Mouse (Mus musculus) cerebellum, adult 11 months (tissue): ENCODE results near the gene Calcb.
"Not testable (repeated sequence)": the region's sequence is repeated elsewhere in the genome, so short reads cannot be mapped to it uniquely, and the experiment has no call there.

Experiments used
- DNase-seq: peaks from one replicate; pipeline ENCODE4 v3.0.0; 2022

The Calcb gene

GRCm38 (mm10) chr7:114718300-114718699, at the start of gene Calcb:
TSS of gene Calcb (plus strand) at chr7:114718643.
- DNase-seq = no peak

GRCm38 (mm10) chr7:114671405-114671804, 47.0 kb upstream of the Calcb start:
- no peak for DNase-seq

GRCm38 (mm10) chr7:114672697-114673096, 45.7 kb upstream of the Calcb start:
- DNase-seq = no peak

GRCm38 (mm10) chr7:114692339-114692738, 26.1 kb upstream of the Calcb start:
- no peak for DNase-seq

DNA sequence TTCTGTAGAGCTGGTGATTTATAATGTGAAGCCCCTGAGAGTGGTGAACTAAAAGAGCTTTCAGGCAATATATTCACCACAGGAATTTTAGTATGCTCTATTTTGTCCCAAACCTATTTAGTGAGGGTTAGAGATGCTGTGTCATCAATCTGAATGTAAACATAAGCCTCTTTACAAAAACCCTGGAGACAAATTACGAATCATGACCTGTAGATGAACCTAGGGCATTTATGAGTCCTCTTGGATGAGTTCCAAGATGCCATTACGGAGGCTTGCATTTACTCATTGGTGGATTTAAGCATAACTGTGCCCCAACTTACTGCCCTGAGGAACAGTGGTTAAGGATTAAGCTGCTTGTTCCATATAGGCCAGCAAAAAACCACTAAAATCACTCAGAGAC, 17.6 kb upstream of the Calcb start:
- DNase-seq = no peak

DNA sequence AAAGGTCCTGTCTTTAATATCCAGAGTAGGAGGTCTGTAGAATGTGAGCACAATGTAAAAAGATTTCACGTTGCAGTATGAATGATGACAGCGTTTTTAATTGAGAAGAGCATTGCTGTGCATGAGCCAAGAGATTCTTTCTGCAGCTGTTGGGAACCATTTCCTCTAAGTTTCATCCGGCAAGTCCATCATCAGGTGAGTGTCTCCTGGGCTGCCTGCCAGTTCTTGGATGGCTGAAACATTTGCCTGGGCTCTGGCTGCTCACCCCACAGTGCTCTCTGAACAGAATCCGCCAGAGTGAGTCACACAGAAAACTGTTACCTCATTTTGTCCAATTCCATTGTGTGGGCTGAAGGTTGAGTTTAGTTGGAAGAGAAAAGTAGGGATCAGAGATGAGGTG, 11.7 kb upstream of the Calcb start:
- DNase-seq = no peak

DNA sequence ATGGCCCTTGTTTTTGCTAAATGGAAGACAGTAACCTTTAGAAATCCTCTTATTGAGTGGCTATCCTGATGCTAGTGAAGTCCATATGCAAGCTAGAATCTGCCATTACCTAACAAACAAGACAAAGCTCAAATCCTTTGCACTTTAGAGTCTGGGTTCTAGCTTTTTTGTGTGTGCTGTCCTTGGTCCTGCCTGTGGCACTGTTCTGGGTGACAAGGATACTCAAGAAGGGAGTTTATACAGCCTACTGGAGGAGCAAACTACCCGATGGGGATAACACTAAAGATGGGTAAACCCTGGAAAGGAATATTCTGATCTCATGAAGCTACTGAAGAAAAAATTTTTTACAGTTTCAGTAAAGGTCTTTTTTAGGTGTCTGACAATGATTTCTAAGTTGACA, 11.0 kb upstream of the Calcb start:
- no peak for DNase-seq

DNA sequence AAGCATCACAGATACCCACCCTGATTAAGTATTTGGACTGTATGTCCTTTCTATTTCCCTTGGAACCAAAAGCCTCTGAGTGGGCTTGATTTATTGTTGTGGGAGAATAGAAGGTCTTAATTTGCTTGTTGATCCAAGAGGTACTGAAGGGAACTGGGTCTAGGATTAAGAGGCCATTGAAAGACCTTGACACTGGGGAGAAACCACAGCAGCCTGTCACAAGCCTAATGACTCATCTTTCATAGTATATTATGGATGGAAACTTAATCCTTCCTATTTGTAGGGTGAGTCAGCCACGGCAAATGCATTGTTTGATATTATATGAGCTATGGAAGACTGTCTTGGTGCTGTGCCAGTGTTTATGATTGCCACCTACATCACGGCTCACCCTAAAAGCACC, 8.0 kb upstream of the Calcb start:
- DNase-seq = no peak

- no peak for DNase-seq
Observed at GRCm38 (mm10) chr7:114712523-114712922, 5.9 kb upstream of the Calcb start.

DNA sequence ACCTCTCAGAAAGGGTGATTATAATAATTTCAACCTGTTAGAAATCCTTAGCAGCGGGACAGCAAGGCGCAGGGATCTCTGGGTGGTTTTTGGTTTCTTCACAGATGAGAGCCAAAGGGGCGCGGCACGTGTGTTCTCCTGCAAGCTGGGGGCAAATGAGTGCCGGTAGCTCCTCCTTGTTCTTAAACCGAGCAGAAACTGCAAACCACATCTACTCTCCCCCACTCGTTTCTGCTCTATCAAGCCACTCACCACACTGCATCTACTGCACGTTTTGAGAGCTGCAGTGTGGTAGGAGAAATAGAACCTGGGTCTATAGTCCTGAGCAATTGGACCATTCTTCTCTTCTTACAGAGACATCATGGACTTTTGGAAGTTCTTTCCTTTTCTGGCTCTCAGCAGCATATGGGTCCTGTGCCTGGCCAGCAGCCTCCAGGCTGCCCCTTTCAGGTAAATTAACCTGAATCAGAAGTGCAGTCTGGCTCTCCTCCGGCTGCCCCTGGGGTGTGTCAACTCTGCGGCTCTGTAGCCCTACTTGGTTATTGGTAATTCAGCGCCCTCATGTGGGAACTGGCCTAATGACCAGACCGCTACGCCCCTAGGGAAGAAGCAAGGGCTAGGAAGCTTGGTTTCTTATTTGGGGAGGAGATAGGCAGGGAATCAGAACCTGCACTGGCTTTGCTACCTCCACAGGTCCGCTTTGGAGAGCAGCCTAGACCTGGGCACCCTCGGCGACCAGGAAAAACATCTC, 1.1 kb downstream of the Calcb start:
- DNase-seq = no peak

- DNase-seq = not testable (repeated sequence)
Observed at GRCm38 (mm10) chr7:114729696-114730095, 11.3 kb downstream of the Calcb start.

DNA sequence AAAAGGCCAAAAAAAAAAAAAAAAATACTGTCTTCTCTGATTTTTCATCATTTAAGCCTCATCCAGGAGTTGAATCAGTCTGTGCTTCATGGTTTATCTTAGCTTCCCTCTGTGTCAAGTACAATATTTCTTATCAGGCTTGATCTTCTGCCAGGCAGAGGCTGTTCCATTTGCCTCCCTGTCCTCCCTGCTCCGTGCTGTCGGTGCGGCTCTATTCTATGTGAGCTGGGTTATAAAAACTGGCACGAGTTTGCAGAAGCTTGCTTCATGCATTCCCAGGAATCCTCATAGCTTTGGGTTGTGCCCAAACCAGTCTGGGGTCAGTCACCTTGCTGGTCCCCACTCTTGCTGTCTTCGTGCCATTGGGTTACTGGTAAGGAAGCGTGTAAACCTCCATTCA, 12.7 kb downstream of the Calcb start:
- no peak for DNase-seq

DNA sequence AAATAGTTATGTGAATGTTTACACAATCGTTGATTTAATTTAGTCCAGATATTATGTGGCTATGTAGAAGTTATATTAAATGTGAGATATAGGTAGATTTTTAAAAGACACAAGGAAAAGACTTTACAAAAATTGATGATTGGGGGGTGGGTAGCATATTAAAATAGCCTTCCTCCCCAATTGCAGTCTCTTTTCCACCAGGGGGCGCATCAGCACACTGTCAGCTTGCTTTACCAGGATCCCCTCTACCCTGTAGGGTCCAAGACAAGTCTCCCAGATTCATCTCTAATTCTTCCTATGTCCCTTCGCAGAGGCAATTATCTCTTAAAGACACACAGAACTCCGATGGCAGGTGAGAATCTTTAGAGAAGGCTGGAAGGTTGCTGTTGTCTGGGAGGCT, 13.3 kb downstream of the Calcb start:
- not testable (repeated sequence) for DNase-seq

DNA sequence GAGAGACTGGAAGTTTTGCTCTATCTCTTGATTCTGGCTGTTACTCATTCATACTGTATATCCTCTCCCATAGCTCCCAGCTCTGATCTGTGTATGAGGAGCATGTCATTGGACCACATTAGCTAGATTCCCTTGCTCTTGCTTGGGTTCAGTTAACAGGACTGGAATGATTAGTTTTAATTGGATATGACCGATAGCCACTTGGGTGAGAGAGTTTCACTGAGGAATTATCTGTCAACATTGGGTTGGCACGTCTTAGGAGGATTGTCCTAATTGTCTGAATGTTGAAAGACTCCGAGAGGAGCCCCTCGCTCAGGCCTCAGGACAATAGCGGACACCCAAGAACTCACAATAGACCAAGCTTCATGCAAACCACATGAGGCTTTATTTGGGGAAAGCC, 17.8 kb downstream of the Calcb start:
- DNase-seq = no peak

DNA sequence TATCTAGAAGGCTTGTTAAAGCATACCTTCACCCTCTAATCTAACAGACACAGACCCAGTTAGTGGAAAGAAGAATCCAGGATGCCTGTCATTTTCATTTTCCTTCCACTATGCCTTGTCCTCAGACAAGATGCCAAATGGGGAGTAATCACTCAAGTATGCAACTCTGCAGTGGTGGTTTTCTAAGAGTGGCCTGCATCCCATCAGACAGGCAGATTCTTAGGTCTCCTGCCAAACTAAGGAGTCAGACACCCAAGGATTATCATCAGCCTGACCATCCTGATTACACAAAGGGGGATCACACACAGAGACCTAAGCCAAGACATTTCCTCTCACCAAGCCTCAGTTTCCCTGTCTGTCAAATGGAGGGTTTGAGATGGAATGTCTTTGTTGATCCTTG, 19.7 kb downstream of the Calcb start:
- no peak for DNase-seq

DNA sequence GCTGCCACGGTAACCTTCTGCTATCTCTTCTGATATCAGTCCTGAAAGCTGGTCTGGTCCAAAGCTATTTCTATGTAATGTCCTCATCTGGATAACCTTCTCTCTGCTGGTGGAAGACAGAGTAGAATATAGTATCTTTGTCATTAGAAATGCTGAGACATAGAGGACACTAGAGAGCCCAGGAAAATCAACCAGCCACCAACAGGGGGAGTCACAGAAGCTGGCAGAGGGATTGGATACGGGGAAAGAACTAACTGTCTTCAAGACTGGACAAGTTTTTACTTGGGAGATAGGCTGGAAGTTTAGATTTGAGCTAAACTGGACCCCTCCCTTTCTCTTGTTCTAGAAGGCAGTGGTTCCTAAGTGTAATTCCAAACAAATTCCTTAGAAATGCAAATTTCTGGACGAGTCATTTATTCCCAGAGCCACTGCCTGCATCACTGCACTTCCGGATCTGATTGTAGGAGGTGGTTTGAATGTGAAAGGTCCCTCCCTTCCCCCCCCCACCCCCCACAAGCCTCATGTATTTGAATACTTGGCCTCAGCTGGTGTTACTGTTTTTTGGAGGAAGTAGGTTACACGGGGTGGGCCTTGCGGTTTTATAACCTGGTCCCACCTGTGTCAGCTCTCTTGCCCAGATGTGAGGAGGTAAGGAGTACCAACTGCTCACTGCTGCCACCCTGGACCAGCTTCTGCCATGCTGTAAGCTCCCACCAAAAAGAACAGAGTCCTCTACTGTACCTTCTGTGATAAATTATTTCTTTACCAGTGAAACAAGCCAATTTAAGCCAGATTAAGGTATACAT, 22.1 kb downstream of the Calcb start:
- DNase-seq = no peak

DNA sequence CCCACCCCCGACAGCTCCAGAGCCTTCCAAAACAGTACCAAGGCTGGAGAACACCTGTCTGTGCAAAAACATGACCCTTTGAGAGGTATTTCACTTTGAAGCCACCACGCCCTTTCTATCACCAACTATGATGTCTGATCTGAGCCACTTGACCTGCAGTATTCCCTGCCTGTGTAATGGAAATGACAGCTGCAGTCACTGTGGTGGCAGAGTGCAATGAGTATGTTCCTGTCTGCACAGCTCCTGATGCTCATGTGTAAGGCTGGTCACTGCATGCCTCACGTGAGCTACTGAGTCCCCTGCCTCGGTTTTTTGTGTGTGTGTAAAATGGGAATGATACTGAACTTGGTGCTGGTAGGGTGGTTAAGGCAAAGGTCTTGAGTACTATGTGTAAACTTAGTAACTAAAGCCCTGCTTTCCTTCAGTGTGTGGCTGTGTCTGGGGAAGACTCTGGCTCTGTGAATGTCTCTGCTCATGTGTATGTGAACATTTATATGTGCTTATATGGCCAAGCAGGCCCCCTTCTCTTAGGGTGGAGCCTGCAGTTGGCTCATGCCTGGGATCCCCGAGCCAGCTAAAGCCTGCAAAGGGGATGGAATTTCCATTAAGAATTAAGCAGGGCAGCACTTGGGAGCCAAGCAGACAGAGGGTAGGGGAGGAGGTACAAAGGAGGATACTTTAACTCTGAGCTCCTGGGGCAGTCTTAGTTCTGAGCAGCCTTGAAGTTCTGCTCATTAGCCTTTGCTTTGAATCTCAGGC, 24.8 kb downstream of the Calcb start, which contains the start of gene Insc:
Gene Insc, plus strand, starts transcription at position 673 of the 759 bp plus-strand sequence.
- DNase-seq = no peak

GRCm38 (mm10) chr7:114744639-114745245, 26.3 kb downstream of the Calcb start:
- no peak for DNase-seq

GRCm38 (mm10) chr7:114745481-114746271, 27.2 kb downstream of the Calcb start:
- no peak for DNase-seq

DNA sequence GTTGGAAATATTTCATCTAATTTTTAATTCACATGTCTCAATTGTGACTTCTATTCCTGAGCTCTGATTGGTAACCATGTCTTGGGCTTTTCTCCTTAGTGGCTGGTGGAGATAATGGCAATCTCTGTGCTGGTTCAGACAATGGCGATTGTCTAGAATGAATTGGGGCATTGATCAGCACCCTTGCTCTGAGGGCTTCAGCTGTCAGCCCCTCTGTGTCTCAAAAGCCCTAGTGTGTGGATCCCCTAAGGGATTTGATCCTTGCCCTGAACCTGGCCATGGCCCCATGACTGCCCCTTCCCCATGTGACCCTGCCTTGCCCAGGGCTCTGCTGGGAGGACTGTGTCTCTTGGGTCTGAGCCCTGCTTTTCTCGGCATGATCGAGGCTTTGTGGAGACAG, 29.2 kb downstream of the Calcb start:
- DNase-seq = peak; percentile 7

- DNase-seq = no peak
Observed at GRCm38 (mm10) chr7:114748239-114748638, 29.8 kb downstream of the Calcb start.

DNA sequence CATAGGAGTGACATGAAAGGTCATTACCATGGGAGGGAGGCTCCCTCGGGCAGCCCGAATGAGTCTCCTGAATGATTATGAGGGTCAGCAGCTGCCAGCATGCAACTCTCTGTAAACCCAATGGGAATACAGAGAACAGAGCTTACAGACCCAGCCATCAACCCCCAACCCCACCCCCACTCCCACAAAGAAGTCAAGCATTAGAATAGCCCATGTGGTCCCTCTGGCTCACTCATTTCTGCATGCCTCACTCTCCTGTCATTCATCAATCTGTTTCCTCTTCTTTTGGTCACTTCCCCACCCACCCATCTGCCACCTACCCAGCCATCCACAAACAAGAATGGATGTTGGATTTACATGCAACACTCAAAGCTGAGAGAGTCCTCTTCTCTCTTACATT, 35.0 kb downstream of the Calcb start:
- no peak for DNase-seq
